In genomic region chr3:122133840-122134239, GRCm38 (mm10) we compare ENCODE assay signal across 14 mouse cellular contexts.
"Had no signal": no experiment of that assay in that cellular context is flagged by ENCODE, and none has a peak within 500 bp of the region (broad histone marks: within the 10 kb centered on the region; RNA-seq: fewer than 3 reads in every experiment).

No protein-coding gene starts in this region.

- H3K4me3 ChIP-seq: kidney, embryonic 15.5 days; liver, embryonic 15.5 days; megakaryocyte, embryonic 14.5 days; midbrain, embryonic 15.5 days; neural tube, embryonic 13.5 days had no signal

- DNase-seq: kidney, postnatal 14 days; left cerebral cortex, postnatal 4 days; lung, adult 2 months; lung, postnatal 10 days; retina, postnatal 1 day; thymus, postnatal 4 days had no signal

- H3K4me2 ChIP-seq: kidney, embryonic 15.5 days; liver, embryonic 11.5 days; liver, embryonic 15.5 days; midbrain, embryonic 11.5 days; midbrain, embryonic 15.5 days; neural tube, embryonic 13.5 days had no signal

- H3K36me3 ChIP-seq: kidney, embryonic 15.5 days; liver, embryonic 15.5 days; midbrain, embryonic 15.5 days; neural tube, embryonic 13.5 days had no signal

- ATAC-seq: midbrain, embryonic 15.5 days had no signal

- H3K9me3 ChIP-seq: kidney, embryonic 15.5 days; liver, embryonic 15.5 days; megakaryocyte, embryonic 14.5 days; midbrain, embryonic 15.5 days; neural tube, embryonic 13.5 days had no signal

- H3K27ac ChIP-seq: kidney, embryonic 15.5 days; liver, embryonic 15.5 days; macrophage; midbrain, embryonic 15.5 days; neural tube, embryonic 13.5 days had no signal

- H3K27me3 ChIP-seq: kidney, embryonic 15.5 days; megakaryocyte, embryonic 14.5 days; midbrain, embryonic 15.5 days; neural tube, embryonic 13.5 days had no signal

- H3K9ac ChIP-seq: kidney, embryonic 15.5 days; liver, embryonic 15.5 days; midbrain, embryonic 15.5 days; neural tube, embryonic 13.5 days had no signal

- H3K4me1 ChIP-seq: liver, embryonic 15.5 days had no signal
